Mouse (Mus musculus) CH12.LX (cell line): Measurements from ENCODE around the gene Arvcf. TPM values are rescaled to one million over a fixed set of nuclear protein-coding genes. Genes with fewer than 3 reads are reported as not detected.

Experiments used
- DNase-seq: peaks from one replicate; pipeline ENCODE4 v3.0.0-alpha.2; 2013; ENCODE audit errors: extremely low read depth
- H3K27ac ChIP-seq: 2 replicates; pipeline ENCODE4 v1.5.1; 2012; ENCODE audit warnings: low read depth, mild to moderate bottlenecking, control low read depth, moderate library complexity; ENCODE audit not compliant: insufficient read depth
- H3K27me3 ChIP-seq: replicated peaks from 2 replicates; pipeline ENCODE3; 2012; ENCODE audit warnings: inconsistent platforms
- H3K36me3 ChIP-seq, 2 experiments: replicated peaks in 1 of 2; 2 replicates each; pipeline versions ENCODE3 to v1.6.1; 2012; ENCODE audit warnings: inconsistent platforms in 1 of 2, low read length in 1 of 2, mild to moderate bottlenecking in 1 of 2, mixed read lengths in 1 of 2, moderate library complexity in 1 of 2; ENCODE audit not compliant: control insufficient read depth in 1 of 2, insufficient read depth in 1 of 2
- H3K4me1 ChIP-seq, 2 experiments: 2 replicates each; pipeline ENCODE4 v1.6.1; 2012; ENCODE audit warnings: inconsistent platforms in 1 of 2, moderate library complexity in 1 of 2; ENCODE audit not compliant: insufficient read depth in 2 of 2, control insufficient read depth in 1 of 2
- H3K4me2 ChIP-seq: 2 replicates; pipeline ENCODE4 v1.6.1; 2012; ENCODE audit warnings: low read depth, mild to moderate bottlenecking, control low read depth; ENCODE audit not compliant: poor library complexity, insufficient read depth, severe bottlenecking
- H3K4me3 ChIP-seq, 3 experiments: fragments of 150-350 bp in 1 of 3; sonication (generic) in 1 of 3; replicated peaks in 1 of 3; 2 replicates each; pipeline versions ENCODE3 to v1.5.1; 2011 to 2012; ENCODE audit warnings: low read depth in 2 of 3, low read length in 2 of 3, mild to moderate bottlenecking in 2 of 3, moderate library complexity in 2 of 3, control low read depth in 1 of 3, improper control_type of control experiment in 1 of 3, inconsistent platforms in 1 of 3, mixed read lengths in 1 of 3; ENCODE audit not compliant: poor library complexity in 1 of 3
- H3K79me2 ChIP-seq: replicated peaks from 2 replicates; pipeline ENCODE4 v1.6.1; 2012; ENCODE audit warnings: mild to moderate bottlenecking, moderate library complexity; ENCODE audit not compliant: control insufficient read depth, poor library complexity, insufficient read depth, severe bottlenecking; ENCODE audit errors: extremely low read depth
- H3K9ac ChIP-seq: 2 replicates; pipeline ENCODE4 v1.6.1; 2012; ENCODE audit warnings: low read depth, mild to moderate bottlenecking, control low read depth, moderate library complexity; ENCODE audit not compliant: insufficient read depth
- H3K9me3 ChIP-seq: replicated peaks from 2 replicates; pipeline ENCODE3; 2012; ENCODE audit warnings: low read length, inconsistent platforms, mixed read lengths
- CHD1 ChIP-seq: IDR thresholded peaks from 2 replicates; pipeline ENCODE4 v1.6.1; 2012; ENCODE audit warnings: low read depth, low read length, improper control_type of control experiment, inconsistent platforms
- E2F4 ChIP-seq: IDR thresholded peaks from 2 replicates; pipeline ENCODE4 v1.6.1; 2011; ENCODE audit warnings: low read depth, low read length, improper control_type of control experiment; ENCODE audit not compliant: insufficient replicate concordance
- ELF1 ChIP-seq: IDR thresholded peaks from 2 replicates; pipeline ENCODE4 v1.6.1; 2014; ENCODE audit warnings: low read depth, mild to moderate bottlenecking, inconsistent platforms, low read length, improper control_type of control experiment
- EP300 ChIP-seq: IDR thresholded peaks from 2 replicates; pipeline ENCODE4 v1.6.1; 2011; ENCODE audit warnings: low read length, improper control_type of control experiment
- ETS1 ChIP-seq: conservative IDR thresholded peaks from 2 replicates; pipeline ENCODE4 v1.6.1; 2012; ENCODE audit warnings: low read depth, mild to moderate bottlenecking, inconsistent platforms, low read length, improper control_type of control experiment, moderate library complexity
- GABPA ChIP-seq: IDR thresholded peaks from 2 replicates; pipeline ENCODE4 v1.6.1; 2012; ENCODE audit warnings: low read depth, low read length, improper control_type of control experiment, inconsistent platforms; ENCODE audit not compliant: insufficient replicate concordance
- IRF4 ChIP-seq: IDR thresholded peaks from 2 replicates; pipeline ENCODE4 v1.6.1; 2014; ENCODE audit warnings: low read depth, mild to moderate bottlenecking, inconsistent platforms, low read length, improper control_type of control experiment
- JUN ChIP-seq: IDR thresholded peaks from 2 replicates; pipeline ENCODE4 v1.6.1; 2011; ENCODE audit warnings: low read depth, mild to moderate bottlenecking, low read length, improper control_type of control experiment, moderate library complexity; ENCODE audit not compliant: insufficient read depth
- JUND ChIP-seq: conservative IDR thresholded peaks from 2 replicates; pipeline ENCODE4 v1.6.1; 2011; ENCODE audit warnings: low read depth, low read length, improper control_type of control experiment
- MAFK ChIP-seq: IDR thresholded peaks from 2 replicates; pipeline ENCODE4 v1.6.1; 2011; ENCODE audit warnings: low read length, improper control_type of control experiment; ENCODE audit not compliant: insufficient replicate concordance
- MAX ChIP-seq: IDR thresholded peaks from 2 replicates; pipeline ENCODE4 v1.6.1; 2011; ENCODE audit warnings: low read length, improper control_type of control experiment
- MAZ ChIP-seq: IDR thresholded peaks from 2 replicates; pipeline ENCODE4 v1.6.1; 2012; ENCODE audit warnings: low read depth, mild to moderate bottlenecking, inconsistent platforms, low read length, improper control_type of control experiment, moderate library complexity
- MEF2A ChIP-seq: IDR thresholded peaks from 2 replicates; pipeline ENCODE4 v1.6.1; 2014; ENCODE audit warnings: low read depth, mild to moderate bottlenecking, inconsistent platforms, low read length, improper control_type of control experiment, borderline replicate concordance
- MXI1 ChIP-seq: IDR thresholded peaks from 2 replicates; pipeline ENCODE4 v1.6.1; 2011; ENCODE audit warnings: mild to moderate bottlenecking, low read depth, low read length, improper control_type of control experiment
- PAX5 ChIP-seq: IDR thresholded peaks from 2 replicates; pipeline ENCODE4 v1.6.1; 2012; ENCODE audit warnings: low read length, inconsistent platforms, mixed read lengths
- POLR2AphosphoS2 ChIP-seq: IDR thresholded peaks from 2 replicates; pipeline ENCODE4 v1.6.1; 2011; ENCODE audit warnings: low read depth, low read length, improper control_type of control experiment
- RAD21 ChIP-seq: IDR thresholded peaks from 2 replicates; pipeline ENCODE4 v1.6.1; 2011; ENCODE audit warnings: low read depth, mild to moderate bottlenecking, low read length, improper control_type of control experiment, moderate library complexity
- RCOR1 ChIP-seq: conservative IDR thresholded peaks from 2 replicates; pipeline ENCODE4 v1.6.1; 2012; ENCODE audit warnings: low read depth, mild to moderate bottlenecking, inconsistent platforms, low read length, improper control_type of control experiment
- TBP ChIP-seq: conservative IDR thresholded peaks from 2 replicates; pipeline ENCODE4 v1.6.1; 2011; ENCODE audit warnings: low read depth, low read length, improper control_type of control experiment
- UBTF ChIP-seq: IDR thresholded peaks from 2 replicates; pipeline ENCODE4 v1.6.1; 2012; ENCODE audit warnings: low read depth, mild to moderate bottlenecking, inconsistent platforms, low read length, improper control_type of control experiment, moderate library complexity
- USF1 ChIP-seq: IDR thresholded peaks from 2 replicates; pipeline ENCODE4 v1.6.1; 2014; ENCODE audit warnings: low read depth, mild to moderate bottlenecking, inconsistent platforms, low read length, improper control_type of control experiment
- ZC3H11A ChIP-seq: IDR thresholded peaks from 2 replicates; pipeline ENCODE4 v1.6.1; 2012; ENCODE audit warnings: low read depth, mild to moderate bottlenecking, inconsistent platforms, low read length, improper control_type of control experiment
- ZKSCAN1 ChIP-seq: IDR thresholded peaks from 2 replicates; pipeline ENCODE4 v1.6.1; 2012; ENCODE audit warnings: low read depth, inconsistent platforms, low read length, improper control_type of control experiment, borderline replicate concordance
- ZMIZ1 ChIP-seq: IDR thresholded peaks from 2 replicates; pipeline ENCODE4 v1.6.1; 2012; ENCODE audit warnings: low read depth, mild to moderate bottlenecking, inconsistent platforms, low read length, improper control_type of control experiment
- ZNF384 ChIP-seq: IDR thresholded peaks from 2 replicates; pipeline ENCODE4 v1.6.1; 2012; ENCODE audit warnings: low read depth, low read length, improper control_type of control experiment, inconsistent platforms
- dilution Hi-C: fragments of 300-500 bp; cut with MboI; formaldehyde crosslinking; loops from 2 replicates; pipeline ENCODE4 v1.14.3; 2020; ENCODE audit warnings: low sequenced_read_pairs; ENCODE audit not compliant: extremely low pct_unique_long_range_greater_than_20kb, extremely low pct_ligation_motif_present
- in situ Hi-C: fragments of 300-500 bp; cut with MboI; formaldehyde crosslinking; loops from 3 replicates; pipeline ENCODE4 v1.14.3; 2019; ENCODE audit warnings: low sequenced_read_pairs, low pct_ligation_motif_present, low pct_unique_long_range_greater_than_20kb, mixed read lengths
- polyA plus RNA-seq: library from polyadenylated mRNA; unstranded; fragments of >175 nt; gene quantifications from 2 replicates; pipeline ENCODE4 v1.2.1, GENCODE M21; 2012; ENCODE audit warnings: low read depth; ENCODE audit not compliant: insufficient read length
- total RNA-seq, 2 experiments: library from RNA; depleted of rRNA; stranded (reverse); fragments of 300-350 nt in 1 of 2; fragments of >200 nt in 1 of 2; gene quantifications; 2 replicates each; pipeline ENCODE4 v1.2.3; 2012 to 2014

Gene Arvcf
- total and polyA plus RNA-seq, 3 experiments, result 1.1 to 7.5 (median 3.9) TPM

DNA sequence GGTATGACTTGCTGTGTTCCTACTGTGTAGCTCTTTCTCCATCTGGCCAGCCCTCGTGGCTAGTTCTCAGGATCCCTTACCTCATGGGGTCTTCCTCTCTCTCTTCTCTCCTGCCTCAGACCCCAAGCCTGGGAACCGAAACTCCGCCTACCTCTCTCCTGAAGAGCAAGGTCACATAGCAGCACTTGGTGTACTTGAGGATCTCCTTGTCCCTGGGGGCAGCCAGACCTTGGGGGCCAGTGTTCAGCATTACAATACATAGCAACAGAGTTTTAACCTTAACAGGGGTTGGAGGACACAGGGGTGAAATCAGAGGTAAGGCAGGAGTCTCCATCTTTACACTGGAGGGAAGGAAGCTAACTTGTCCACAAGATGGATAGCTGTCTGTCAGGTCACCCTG is 39.0 kb downstream of the Arvcf start:
- DNase-seq, result no peak
- Histone ChIP-seq H3K4me3 (no peak overlapping the region), H3K9ac (no peak overlapping the region)

DNA sequence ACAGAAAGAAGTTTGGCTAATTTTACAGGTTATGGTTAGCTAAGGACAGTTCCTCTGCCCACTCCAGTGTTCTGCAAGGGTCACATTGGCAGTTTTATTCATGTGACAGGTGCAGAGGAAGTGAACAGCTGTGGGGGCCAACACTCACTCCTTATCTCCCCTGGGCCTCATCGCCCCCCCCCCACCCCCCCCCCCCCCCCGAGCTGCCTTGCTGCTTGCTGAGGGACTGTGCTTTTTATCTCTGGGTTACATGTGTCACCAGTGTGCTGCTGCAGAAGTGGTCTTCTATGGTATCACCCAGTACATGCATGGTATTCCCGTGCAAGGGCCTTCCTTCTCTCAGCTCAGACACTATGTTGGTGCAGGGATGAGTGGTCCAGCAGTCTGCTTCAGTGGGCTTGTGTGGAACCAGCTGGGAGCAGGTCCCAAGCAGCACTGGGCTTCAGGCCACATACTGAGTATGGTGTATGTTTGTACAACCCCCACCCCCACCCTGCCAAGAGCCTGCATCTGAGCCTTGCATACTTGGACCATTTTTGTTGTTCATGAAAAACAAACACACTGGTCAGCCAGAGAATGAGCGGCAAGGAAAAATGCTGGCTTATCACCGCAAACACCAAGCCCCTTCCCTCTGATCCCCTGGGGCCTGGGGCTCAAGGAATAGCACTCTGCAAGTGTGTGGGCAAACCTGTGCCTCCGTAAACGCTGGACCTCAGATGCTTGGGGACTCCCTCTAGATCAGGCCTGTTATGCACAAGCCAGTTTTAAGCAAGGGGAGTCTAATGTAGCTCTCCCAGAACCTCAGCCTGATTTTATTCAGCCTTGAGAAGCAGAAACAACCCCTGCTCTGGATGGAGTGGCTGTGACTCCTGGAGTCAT is 40.0 kb downstream of the Arvcf start:
- no peak for DNase-seq
- Histone ChIP-seq H3K9ac (no peak overlapping the region), H3K36me3 (no peaks in the 10 kb centered on the region), H3K27me3 (peaks cover 16% of the 10 kb centered on the region), H3K4me2 (no peak overlapping the region), H3K4me1 (peaks cover 2 to 12% of the 10 kb centered on the region in 2 experiments; a peak in 2 of 4 replicates), H3K27ac (no peak overlapping the region), H3K79me2 (no peaks in the 10 kb centered on the region), H3K9me3 (no peaks in the 10 kb centered on the region), H3K4me3 (no peak overlapping the region)
- in situ Hi-C loops (loop anchor here (5.0 kb wide), 1 partner anchor 36 kb away; no protein-coding TSS in a partner anchor), dilution Hi-C loops (no loop called here)
- TF ChIP-seq CHD1 (no peak), EP300 (no peak), JUND (no peak), ETS1 (no peak), TBP (no peak), RCOR1 (no peak), MXI1 (no peak), ZNF384 (no peak), MAFK (no peak), MEF2A (no peak), ZKSCAN1 (no peak), UBTF (no peak), RAD21 (no peak), E2F4 (no peak), ELF1 (no peak), POLR2AphosphoS2 (no peak), ZC3H11A (no peak), IRF4 (no peak), MAZ (no peak), MAX (no peak)

More for the DNA sequence above, 39.0 kb downstream of the Arvcf start:
- in situ Hi-C loops, result loop anchor here (5.0 kb wide), 1 partner anchor 35 kb away; no protein-coding TSS in a partner anchor
- Histone ChIP-seq H3K9me3 (no peaks in the 10 kb centered on the region), H3K4me1 (peaks cover 2 to 5% of the 10 kb centered on the region in 2 experiments; a peak in 2 of 4 replicates), H3K27me3 (peaks cover 16% of the 10 kb centered on the region), H3K4me2 (no peak overlapping the region), H3K27ac (no peak overlapping the region), H3K36me3 (no peaks in the 10 kb centered on the region), H3K79me2 (no peaks in the 10 kb centered on the region)
- no peak for TF ChIP-seq TBP
- no peak for TF ChIP-seq MXI1
- TF ChIP-seq USF1, result no peak
- TF ChIP-seq IRF4, result no peak
- no peak for TF ChIP-seq MAZ
- TF ChIP-seq PAX5, result no peak
- no peak for TF ChIP-seq JUN
- TF ChIP-seq ZMIZ1, result no peak
- TF ChIP-seq GABPA, result no peak
- dilution Hi-C loops, result no loop called here
